Mouse (Mus musculus): ENCODE data around the gene Zfp51. TPM values are rescaled to one million over a fixed set of nuclear protein-coding genes. Genes with fewer than 3 reads are reported as not detected.

Gene Zfp51
- 47.8 TPM for polyA plus RNA-seq (2017; shearing (Covaris generic))

GRCm38 (mm10) chr17:21450138-21450704, at the start of gene Zfp51:
TSS of gene Zfp51 (plus strand) at chr17:21450374.

GRCm38 (mm10) chr17:21422664-21423599, 27.2 kb upstream of the Zfp51 start, which contains the start of gene Zfp54:
TSS of gene Zfp54 (plus strand) at chr17:21423227.

GRCm38 (mm10) chr17:21488760-21489499, 38.8 kb downstream of the Zfp51 start, which contains the start of gene Zfp53:
TSS of gene Zfp53 (plus strand) at chr17:21488998.

Other genes with a start within 250 kb of the Zfp51 start
- not detected for gene Vmn1r234, start 224.3 kb upstream of the Zfp51 start, polyA plus RNA-seq (2017; shearing (Covaris generic))
- gene Vmn1r235, start 194.0 kb upstream of the Zfp51 start, polyA plus RNA-seq (2017; shearing (Covaris generic)), result not detected
- gene Vmn1r236, start 167.4 kb upstream of the Zfp51 start, polyA plus RNA-seq (2017; shearing (Covaris generic)), result not detected
- not detected for gene Vmn1r237, start 138.5 kb upstream of the Zfp51 start, polyA plus RNA-seq (2017; shearing (Covaris generic))
- gene Zfp677, start 66.6 kb upstream of the Zfp51 start, polyA plus RNA-seq (2017; shearing (Covaris generic)), result 23.8 TPM
- gene Zfp54, start 27.1 kb upstream of the Zfp51 start, polyA plus RNA-seq (2017; shearing (Covaris generic)), result 13.3 TPM
- gene Zfp53, start 38.6 kb downstream of the Zfp51 start, polyA plus RNA-seq (2017; shearing (Covaris generic)), result 65.7 TPM
- 22.9 TPM for gene Zfp52, start 85.2 kb downstream of the Zfp51 start, polyA plus RNA-seq (2017; shearing (Covaris generic))
- gene Zfp948, start 116.6 kb downstream of the Zfp51 start, polyA plus RNA-seq (2017; shearing (Covaris generic)), result 5.6 TPM
- gene Zfp983, start 200.2 kb downstream of the Zfp51 start, polyA plus RNA-seq (2017; shearing (Covaris generic)), result 16.7 TPM
- gene Gm10226, start 241.5 kb downstream of the Zfp51 start, polyA plus RNA-seq (2017; shearing (Covaris generic)), result 16.0 TPM